Mouse (Mus musculus) hindbrain, embryonic 12.5 days (tissue): ENCODE measurements at regions not wholly inside any gene's neighbourhood (a gene's known extent, or its start where the extent isn't known, plus 50 kb on each side); places are given as distances from the start of the nearest gene placed in this dataset.
A peak's percentile ranks its signal among the peaks of the same experiment; 100 is the strongest.

Experiments used
- ATAC-seq: fragments of 200-750 bp; cut with Nextera tagmentation; 2 replicates; pipeline ENCODE4 v1.8.0; 2017; ENCODE audit warnings: moderate TSS enrichment; ENCODE audit not compliant: low FRiP score
- H3K27ac ChIP-seq: fragments of 300-500 bp; sonication (generic); 2 replicates; pipeline ENCODE4 v1.5.1; 2016; ENCODE audit warnings: mild to moderate bottlenecking
- H3K27me3 ChIP-seq: fragments of 300-500 bp; sonication (generic); 2 replicates; pipeline ENCODE4 v1.6.1; 2016; ENCODE audit warnings: mild to moderate bottlenecking
- H3K36me3 ChIP-seq: fragments of 300-500 bp; sonication (generic); 2 replicates; pipeline ENCODE4 v1.6.1; 2016; ENCODE audit warnings: mild to moderate bottlenecking
- H3K4me1 ChIP-seq: fragments of 300-500 bp; sonication (generic); 2 replicates; pipeline ENCODE4 v1.6.1; 2016
- H3K4me2 ChIP-seq: fragments of 300-500 bp; sonication (generic); replicated peaks from 2 replicates; pipeline ENCODE4 v1.6.1; 2016; ENCODE audit warnings: mild to moderate bottlenecking
- H3K4me3 ChIP-seq: fragments of 300-500 bp; sonication (generic); 2 replicates; pipeline ENCODE4 v1.5.1; 2016; ENCODE audit warnings: mild to moderate bottlenecking
- H3K9ac ChIP-seq: fragments of 300-500 bp; sonication (generic); 2 replicates; pipeline ENCODE4 v1.6.1; 2016; ENCODE audit warnings: mild to moderate bottlenecking, moderate library complexity
- H3K9me3 ChIP-seq: fragments of 300-500 bp; sonication (generic); replicated peaks from 2 replicates; pipeline ENCODE4 v1.6.1; 2016; ENCODE audit warnings: mild to moderate bottlenecking
- WGBS: fragments of 180-500 bp; shearing (Covaris S2); methylation state at CpG from one replicate; pipeline ENCODE4 v1.1.7; 2016; 5-methylcytosine and 5-hydroxymethylcytosine counted together

DNA sequence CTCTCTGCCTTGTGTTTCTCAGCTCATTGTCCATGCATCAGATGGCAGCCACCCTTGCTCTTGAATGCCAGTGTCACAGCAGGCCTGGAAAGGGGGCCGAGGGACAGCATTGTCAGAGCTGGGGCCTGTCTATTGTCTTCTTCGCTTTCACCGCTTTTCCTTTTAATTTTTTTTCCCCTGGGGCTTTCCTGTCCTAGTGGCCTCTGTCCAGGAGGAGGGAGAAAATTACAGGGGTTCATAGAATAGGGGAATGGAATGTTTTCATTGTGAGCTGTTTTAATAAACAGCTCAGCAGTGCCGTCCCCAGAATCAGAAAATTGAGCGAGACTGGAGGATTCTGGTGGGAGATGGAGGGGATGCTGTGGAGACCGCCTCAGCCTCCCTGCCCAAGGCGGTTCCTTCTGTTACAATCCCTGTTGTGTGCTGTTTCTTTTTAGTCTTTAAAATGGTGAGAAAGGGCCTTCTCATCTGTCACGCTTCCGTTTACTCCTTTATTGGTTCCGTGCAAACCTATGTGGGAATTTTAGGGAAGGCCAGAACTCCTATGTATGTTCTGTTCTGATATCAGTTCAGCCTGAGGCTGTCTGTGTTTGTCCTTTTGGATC is 217.2 kb upstream of the Ubash3b start:
- no peaks in the 10 kb centered on the region for H3K9me3 ChIP-seq
- peak overlapping the region; percentile 82 for H3K9ac ChIP-seq
- peak overlapping the region; percentile 40 for H3K4me3 ChIP-seq
- peak overlapping the region; percentile 99 for H3K27ac ChIP-seq
- H3K4me1 ChIP-seq, result peaks cover 60% of the 10 kb centered on the region
- H3K27me3 ChIP-seq, result no peaks in the 10 kb centered on the region
- WGBS, result 14% methylated on average over 10 of the region's 10 CpGs
- no peaks in the 10 kb centered on the region for H3K36me3 ChIP-seq
- peak overlapping the region; percentile 62 for H3K4me2 ChIP-seq
- peak; percentile 65 for ATAC-seq

DNA sequence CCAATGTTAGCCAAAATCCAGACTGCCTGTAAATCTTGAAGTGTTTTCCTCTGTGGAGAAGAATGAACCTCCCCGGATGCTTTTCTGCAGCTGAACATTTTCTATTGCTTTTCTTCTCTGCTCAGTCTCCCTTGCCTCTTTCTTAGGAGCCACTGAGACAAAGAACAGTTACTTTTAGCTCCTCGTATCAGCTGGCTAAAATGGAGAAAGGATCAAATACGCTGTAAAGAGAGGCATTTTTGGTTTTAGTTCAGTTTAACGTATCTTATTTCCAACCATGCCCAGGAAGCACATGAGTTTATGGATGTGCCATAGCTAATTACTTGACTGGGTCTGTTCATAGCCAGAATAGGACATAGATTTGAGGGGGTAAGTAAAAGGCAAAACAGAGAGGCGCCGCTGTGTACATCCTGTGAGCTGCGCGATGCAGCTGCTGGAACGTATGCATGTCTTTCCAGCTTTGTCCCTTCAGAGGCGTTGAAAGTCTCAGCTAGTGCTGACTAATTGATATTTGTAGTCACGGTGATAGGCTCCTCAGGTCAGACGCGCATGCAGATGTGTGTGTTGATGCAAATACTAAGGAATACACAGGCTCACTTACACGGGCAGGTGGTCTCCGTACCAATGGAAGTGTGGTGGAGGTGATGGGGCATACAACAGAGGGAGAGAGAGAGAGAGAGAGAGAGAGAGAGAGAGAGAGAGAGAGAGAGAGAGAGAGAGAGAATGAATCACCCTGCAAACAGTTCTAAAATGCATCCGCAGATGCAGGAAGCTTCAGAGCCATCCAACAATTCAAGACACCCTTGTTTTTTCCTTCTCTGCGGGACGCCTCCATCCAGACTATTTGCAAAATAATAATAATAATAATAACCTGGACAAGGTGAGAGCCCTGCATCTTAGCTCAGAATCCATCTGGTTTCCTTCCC is 216.5 kb upstream of the Ubash3b start:
- H3K9ac ChIP-seq, result peak overlapping the region; percentile 82
- peaks cover 61% of the 10 kb centered on the region for H3K4me1 ChIP-seq
- H3K4me3 ChIP-seq, result peak overlapping the region; percentile 40
- H3K36me3 ChIP-seq, result no peaks in the 10 kb centered on the region
- peak overlapping the region; percentile 62 for H3K4me2 ChIP-seq
- peak overlapping the region; percentile 99 for H3K27ac ChIP-seq
- peak; percentile 62 for ATAC-seq
- 18% methylated on average over 18 of the region's 18 CpGs for WGBS
- no peaks in the 10 kb centered on the region for H3K9me3 ChIP-seq
- H3K27me3 ChIP-seq, result no peaks in the 10 kb centered on the region

DNA sequence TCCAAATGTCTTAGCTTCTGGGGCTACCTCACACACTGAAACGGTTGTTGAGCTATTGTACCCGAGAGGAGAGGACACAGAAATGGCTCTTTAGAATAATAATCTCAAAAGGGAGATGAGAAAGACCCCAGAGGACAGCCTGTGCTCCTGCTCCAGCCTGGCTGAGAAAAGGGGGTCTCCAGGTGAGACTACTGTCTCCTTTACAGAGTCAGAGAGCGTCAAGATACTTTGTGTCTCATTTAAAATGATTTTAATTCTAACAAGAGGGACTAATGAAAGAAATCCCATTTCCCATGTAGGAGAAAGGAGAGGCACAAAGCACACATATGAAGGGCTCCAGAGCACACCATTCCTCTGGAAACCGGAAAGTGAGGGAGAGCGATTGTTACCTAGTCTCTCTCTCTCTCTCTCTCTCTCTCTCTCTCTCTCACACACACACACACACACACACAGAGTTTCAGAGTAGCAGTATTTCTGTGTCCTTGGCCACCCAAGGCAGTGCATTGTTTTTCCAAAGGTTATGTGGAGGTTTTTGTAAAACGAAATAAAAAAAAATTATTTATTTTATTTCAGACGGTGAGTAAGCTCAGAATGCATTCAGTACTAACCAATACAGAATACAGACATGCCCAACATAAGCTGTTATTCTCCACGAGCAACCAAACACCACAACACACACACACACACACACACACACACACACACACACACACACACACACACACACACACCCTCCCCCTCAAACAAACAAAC is 215.6 kb upstream of the Ubash3b start:
- H3K4me2 ChIP-seq, result peak overlapping the region; percentile 62
- no peaks in the 10 kb centered on the region for H3K27me3 ChIP-seq
- peak overlapping the region; percentile 82 for H3K9ac ChIP-seq
- H3K4me1 ChIP-seq, result peaks cover 58% of the 10 kb centered on the region
- peak overlapping the region; percentile 99 for H3K27ac ChIP-seq
- no peaks in the 10 kb centered on the region for H3K36me3 ChIP-seq
- H3K4me3 ChIP-seq, result peak overlapping the region; percentile 40
- ATAC-seq, result no peak
- H3K9me3 ChIP-seq, result no peaks in the 10 kb centered on the region
- 23% methylated on average over 8 of the region's 8 CpGs for WGBS

DNA sequence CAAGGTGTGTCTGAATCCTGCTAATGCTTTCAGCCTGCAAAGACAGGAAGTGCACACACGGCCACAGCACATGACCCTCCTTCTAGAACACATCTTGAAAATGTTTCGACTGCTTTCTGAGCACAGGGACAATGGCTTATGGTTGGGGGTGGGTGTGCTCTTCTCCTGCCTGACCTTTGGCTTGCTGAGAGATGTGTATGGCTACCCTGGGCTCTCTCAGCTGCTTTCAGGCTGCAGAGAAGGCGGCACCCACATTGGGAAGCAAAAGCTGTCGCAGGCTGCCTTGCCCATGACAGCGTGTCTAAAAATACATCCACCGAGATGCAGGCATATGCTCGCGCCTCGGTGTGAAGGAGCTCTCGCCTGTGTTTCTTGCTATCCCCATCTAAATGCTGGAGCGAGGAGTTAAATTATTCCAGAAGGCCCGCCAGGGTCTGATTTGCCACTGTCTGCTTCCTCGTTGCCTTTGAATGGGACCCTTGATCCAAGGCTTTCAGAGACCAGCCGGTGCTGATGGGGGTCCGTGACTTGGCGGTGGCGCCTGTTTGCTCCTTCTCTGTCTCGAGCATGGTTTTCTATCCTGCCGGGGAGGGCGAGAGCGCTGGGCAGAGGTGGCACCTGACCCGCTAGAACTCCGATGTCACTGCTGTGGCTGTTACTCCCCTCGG is 214.6 kb upstream of the Ubash3b start:
- no peaks in the 10 kb centered on the region for H3K27me3 ChIP-seq
- peak overlapping the region; percentile 62 for H3K4me2 ChIP-seq
- WGBS, result 3% methylated on average over 24 of the region's 24 CpGs
- peak; percentile 59 for ATAC-seq
- peak overlapping the region; percentile 99 for H3K27ac ChIP-seq
- H3K9ac ChIP-seq, result peak overlapping the region; percentile 82
- H3K4me1 ChIP-seq, result peaks cover 54% of the 10 kb centered on the region
- H3K36me3 ChIP-seq, result no peaks in the 10 kb centered on the region
- H3K4me3 ChIP-seq, result peak overlapping the region; percentile 40
- H3K9me3 ChIP-seq, result no peaks in the 10 kb centered on the region

DNA sequence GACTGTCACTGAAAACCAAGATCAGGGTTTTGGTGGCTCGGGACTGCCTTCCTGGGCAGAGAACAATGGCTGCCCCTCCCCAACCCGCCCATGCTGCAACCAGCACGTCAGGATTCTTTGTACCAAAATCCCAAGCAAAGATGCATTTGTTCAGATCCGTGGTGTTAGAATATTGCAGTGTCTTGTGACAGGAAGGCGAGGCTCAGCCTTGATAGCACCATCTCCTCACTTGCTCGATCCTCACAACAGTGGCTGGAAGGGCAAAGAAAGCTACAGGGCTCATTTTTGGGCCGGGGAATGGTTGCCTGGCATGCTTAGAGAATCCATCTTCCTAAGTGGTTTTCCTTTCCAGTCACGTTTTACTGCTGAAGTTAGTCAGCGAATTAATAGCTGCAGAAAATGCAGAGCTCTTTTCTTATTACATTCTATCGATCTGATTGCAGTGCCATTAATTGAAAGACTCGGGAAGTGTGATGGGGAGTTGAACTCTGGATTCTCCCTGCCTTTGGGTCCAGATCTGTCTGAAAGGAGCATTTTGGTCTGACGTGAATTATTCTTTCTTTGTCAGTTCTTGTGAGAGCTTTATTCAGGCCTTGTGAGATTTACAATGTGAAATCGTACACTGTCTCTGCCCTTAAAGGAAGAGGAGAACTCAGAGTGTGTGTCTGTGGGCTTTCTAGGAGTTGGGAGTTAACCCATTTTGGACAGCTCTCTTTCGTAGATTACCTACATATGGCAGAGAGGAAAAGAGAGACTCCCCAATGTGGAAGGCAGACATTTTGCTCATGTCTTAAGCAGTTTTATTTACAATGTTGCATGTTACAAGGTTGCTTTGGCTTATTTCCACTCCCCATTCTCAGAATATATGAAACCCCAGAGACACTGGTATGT is 213.3 kb upstream of the Ubash3b start:
- Histone ChIP-seq H3K36me3 (no peaks in the 10 kb centered on the region), H3K4me3 (no peak overlapping the region), H3K27ac (peak overlapping the region; percentile 99), H3K27me3 (no peaks in the 10 kb centered on the region), H3K4me1 (peaks cover 44% of the 10 kb centered on the region), H3K4me2 (peak overlapping the region; percentile 15), H3K9ac (peak overlapping the region; percentile 48; the same call in 1 of the 2 replicates), H3K9me3 (no peaks in the 10 kb centered on the region)
- WGBS, result 28% methylated on average over 14 of the region's 14 CpGs
- ATAC-seq, result peak; percentile 11; the same call in 1 of the 2 replicates

DNA sequence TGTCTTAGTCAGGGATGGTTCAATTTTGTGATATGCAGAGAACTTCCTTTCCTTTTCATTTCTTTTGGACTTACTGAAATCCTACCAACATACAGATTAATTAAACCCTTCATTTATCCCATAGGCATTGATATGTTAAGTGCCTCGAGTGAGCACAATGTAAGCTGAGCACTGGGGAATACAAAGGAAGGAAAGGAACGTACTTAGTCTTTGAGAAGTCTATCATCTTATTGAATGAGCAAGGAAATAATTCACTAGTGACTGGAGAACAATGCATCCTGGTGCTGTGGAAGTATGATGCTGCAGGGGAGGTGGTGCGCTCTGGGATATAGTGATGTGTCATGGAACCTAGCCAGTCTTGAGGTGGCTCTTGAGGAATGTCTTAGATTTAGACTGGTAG is 204.9 kb upstream of the Ubash3b start:
- peaks cover 13% of the 10 kb centered on the region for H3K4me1 ChIP-seq
- 31% methylated on average over 3 of the region's 3 CpGs for WGBS
- no peak overlapping the region for H3K4me3 ChIP-seq
- no peak overlapping the region for H3K9ac ChIP-seq
- H3K27me3 ChIP-seq, result no peaks in the 10 kb centered on the region
- peak overlapping the region; percentile 48; the same call in 1 of the 2 replicates for H3K27ac ChIP-seq
- H3K9me3 ChIP-seq, result no peaks in the 10 kb centered on the region
- no peaks in the 10 kb centered on the region for H3K36me3 ChIP-seq
- H3K4me2 ChIP-seq, result no peak overlapping the region
- ATAC-seq, result no peak

DNA sequence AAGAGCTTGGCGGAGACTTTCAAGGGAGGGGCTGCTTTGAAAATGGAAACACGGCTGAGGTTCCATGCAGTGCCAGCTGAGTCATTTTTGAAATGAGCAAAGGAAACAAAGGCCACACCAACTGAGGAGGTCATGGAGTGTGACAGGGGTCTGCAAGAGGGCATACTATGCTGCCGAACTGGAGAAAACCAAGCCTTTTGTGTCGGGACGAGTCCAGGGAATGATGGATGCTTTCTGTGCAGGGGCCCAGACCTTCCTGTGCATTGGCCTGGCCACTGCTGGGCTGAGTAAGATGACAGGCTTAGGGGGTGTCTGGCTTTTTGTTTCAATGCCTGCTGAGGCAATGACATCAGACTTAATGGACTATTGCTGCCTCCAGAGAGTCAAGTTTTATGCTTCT is 203.8 kb upstream of the Ubash3b start:
- H3K4me2 ChIP-seq, result peak overlapping the region; percentile 13; the same call in 1 of the 2 replicates
- H3K36me3 ChIP-seq, result no peaks in the 10 kb centered on the region
- no peak overlapping the region for H3K4me3 ChIP-seq
- H3K27me3 ChIP-seq, result no peaks in the 10 kb centered on the region
- H3K9me3 ChIP-seq, result no peaks in the 10 kb centered on the region
- 10% methylated on average over 5 of the region's 5 CpGs for WGBS
- no peak overlapping the region for H3K9ac ChIP-seq
- H3K27ac ChIP-seq, result peak overlapping the region; percentile 90
- peak; percentile 66 for ATAC-seq
- H3K4me1 ChIP-seq, result peaks cover 13% of the 10 kb centered on the region

DNA sequence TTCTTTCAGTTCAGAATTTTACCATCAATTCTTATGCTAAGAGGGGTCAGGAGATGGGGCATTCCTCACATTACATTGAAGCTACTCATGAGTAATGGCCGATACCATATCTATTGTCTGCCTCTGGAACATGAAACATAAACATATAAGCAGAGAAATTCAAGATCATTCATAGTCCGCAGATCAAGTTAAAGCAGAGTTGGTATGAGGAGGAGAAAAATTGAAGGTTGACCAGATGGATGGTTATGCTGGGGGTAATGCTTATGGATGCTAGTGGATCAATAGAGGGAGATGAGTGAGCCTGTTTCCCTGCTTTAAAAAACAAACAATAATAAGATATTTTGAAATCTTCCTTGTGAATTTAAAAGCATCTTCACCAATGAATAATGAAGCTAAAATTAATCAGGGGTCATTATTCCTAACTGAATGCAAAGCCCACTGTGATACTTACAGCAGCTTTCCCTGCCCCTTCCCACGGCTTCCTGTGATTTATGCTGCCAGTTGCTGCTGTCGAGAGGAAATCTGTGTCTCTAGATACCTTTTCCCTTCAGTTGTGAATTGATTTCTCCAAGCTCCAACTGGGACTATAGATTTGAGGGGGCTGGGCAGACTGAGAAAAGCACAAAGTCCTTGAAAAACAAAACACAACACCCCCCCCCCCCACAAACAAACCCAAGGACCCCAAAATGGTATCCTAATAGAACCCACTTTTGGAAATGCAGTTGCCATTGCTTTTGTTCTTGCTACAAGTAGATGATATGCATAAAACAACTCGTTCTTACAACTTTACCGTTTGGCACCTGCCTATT is 203.1 kb upstream of the Ubash3b start:
- peaks cover 13% of the 10 kb centered on the region for H3K4me1 ChIP-seq
- peak overlapping the region; percentile 90 for H3K27ac ChIP-seq
- ATAC-seq, result no peak; the same call in 1 of the 2 replicates
- peak overlapping the region; percentile 13; the same call in 1 of the 2 replicates for H3K4me2 ChIP-seq
- H3K36me3 ChIP-seq, result no peaks in the 10 kb centered on the region
- 24% methylated on average over 6 of the region's 6 CpGs for WGBS
- H3K9ac ChIP-seq, result no peak overlapping the region
- H3K27me3 ChIP-seq, result no peaks in the 10 kb centered on the region
- H3K9me3 ChIP-seq, result no peaks in the 10 kb centered on the region
- no peak overlapping the region for H3K4me3 ChIP-seq

DNA sequence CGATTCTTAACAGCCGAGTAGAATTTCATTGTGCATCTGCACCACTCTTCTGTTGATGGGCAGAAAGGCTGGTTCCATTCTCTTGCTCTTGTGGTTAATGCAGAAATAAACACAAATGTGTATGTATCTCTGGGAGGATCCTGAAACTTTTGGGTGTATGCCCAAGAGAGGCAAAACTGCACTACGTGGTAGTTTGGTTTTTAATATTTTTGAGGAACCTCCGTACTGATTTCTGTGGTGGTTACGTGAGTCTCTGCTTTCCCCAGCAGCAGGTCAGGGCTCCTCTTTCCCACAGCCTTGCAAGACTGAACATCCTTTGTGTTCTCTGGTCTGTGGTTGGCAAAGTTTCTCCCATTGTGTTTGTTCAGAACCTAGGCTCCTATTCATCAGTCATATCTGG is 198.9 kb upstream of the Ubash3b start:
- no peaks in the 10 kb centered on the region for H3K27me3 ChIP-seq
- no peak overlapping the region for H3K4me2 ChIP-seq
- WGBS, result 55% methylated on average over 5 of the region's 5 CpGs
- no peak for ATAC-seq
- no peaks in the 10 kb centered on the region for H3K9me3 ChIP-seq
- H3K36me3 ChIP-seq, result no peaks in the 10 kb centered on the region
- H3K27ac ChIP-seq, result 0 out of 2 replicates have a peak overlapping the region, but pooled peaks have one; percentile 1
- no peak overlapping the region for H3K9ac ChIP-seq
- no peak overlapping the region for H3K4me3 ChIP-seq
- peaks cover 12% of the 10 kb centered on the region for H3K4me1 ChIP-seq

DNA sequence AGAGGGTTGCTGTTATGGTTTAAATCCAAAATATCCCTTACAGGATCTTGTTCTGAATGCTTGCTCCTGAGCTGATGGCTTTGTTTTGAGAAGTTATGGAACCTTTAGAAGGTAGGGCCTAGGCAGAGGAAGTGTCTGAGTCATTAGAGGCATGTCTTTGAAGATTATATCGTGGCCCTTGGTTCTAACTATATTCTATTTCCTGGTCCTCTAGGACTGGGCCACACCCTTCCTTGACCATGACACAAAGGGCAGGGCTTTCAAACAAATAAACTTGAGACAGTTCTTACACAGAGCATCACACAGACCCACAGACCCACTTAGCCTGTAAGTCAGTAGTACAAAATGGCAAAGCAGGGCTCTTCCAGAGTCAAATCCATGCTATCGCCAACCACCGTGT is 197.8 kb upstream of the Ubash3b start:
- H3K27ac ChIP-seq, result no peak overlapping the region

More for the DNA sequence above, 197.8 kb upstream of the Ubash3b start:
- Histone ChIP-seq H3K4me3 (no peak overlapping the region), H3K9ac (no peak overlapping the region), H3K9me3 (no peaks in the 10 kb centered on the region), H3K27me3 (no peaks in the 10 kb centered on the region), H3K4me2 (no peak overlapping the region), H3K36me3 (no peaks in the 10 kb centered on the region), H3K4me1 (0 out of 2 replicates have a peak, but pooled peaks cover 4% of the 10 kb centered on the region)
- ATAC-seq, result no peak
- 92% methylated on average over 3 of the region's 3 CpGs for WGBS
